ENCODE assay signal across 28 mouse cellular contexts in genomic region chr8:96878793-96879192, GRCm38 (mm10).
"Had no signal": no experiment of that assay in that cellular context is flagged by ENCODE, and none has a peak within 500 bp of the region (broad histone marks: within the 10 kb centered on the region; RNA-seq: fewer than 3 reads in every experiment).

No protein-coding gene starts in this region.

- H3K27me3 ChIP-seq: embryonic facial prominence, embryonic 12.5 days; embryonic facial prominence, embryonic 13.5 days; embryonic facial prominence, embryonic 15.5 days; forebrain, embryonic 12.5 days; forebrain, embryonic 13.5 days; forebrain, embryonic 15.5 days had no signal

- H3K9ac ChIP-seq: embryonic facial prominence, embryonic 12.5 days; embryonic facial prominence, embryonic 13.5 days; embryonic facial prominence, embryonic 15.5 days; forebrain, embryonic 12.5 days; forebrain, embryonic 13.5 days; forebrain, embryonic 15.5 days; forebrain, postnatal 0 days had no signal

- H3K4me2 ChIP-seq: embryonic facial prominence, embryonic 12.5 days; embryonic facial prominence, embryonic 13.5 days; embryonic facial prominence, embryonic 15.5 days; forebrain, embryonic 12.5 days; forebrain, embryonic 13.5 days; forebrain, embryonic 15.5 days had no signal

- H3K4me1 ChIP-seq: embryonic facial prominence, embryonic 10.5 days; embryonic facial prominence, embryonic 12.5 days; embryonic facial prominence, embryonic 13.5 days; embryonic facial prominence, embryonic 15.5 days; forebrain, embryonic 10.5 days; forebrain, embryonic 12.5 days; forebrain, embryonic 13.5 days; forebrain, embryonic 15.5 days had no signal

- DNase-seq: cerebellum, adult 8-10 months; cerebellum, adult 9-10 months; cerebellum, adult 9-11 months; cerebellum, postnatal 10 days; cerebellum, postnatal 14 days; cerebellum, postnatal 25 days; cerebellum, postnatal 36 days; embryo, embryonic 11 days; forebrain, postnatal 0 days; gastrocnemius, adult 2 months; gastrocnemius, postnatal 10 days; gastrocnemius, postnatal 14 days; gastrocnemius, postnatal 25 days; gastrocnemius, postnatal 36 days; heart, adult 11 months; heart, adult 18-20 months; heart, adult 2 months had no signal

- ATAC-seq: forebrain, embryonic 13.5 days; forebrain, embryonic 14.5 days; forebrain, embryonic 15.5 days; forebrain, embryonic 16.5 days; forebrain, postnatal 0 days had no signal

- H3K36me3 ChIP-seq: embryonic facial prominence, embryonic 10.5 days; embryonic facial prominence, embryonic 12.5 days; embryonic facial prominence, embryonic 13.5 days; embryonic facial prominence, embryonic 15.5 days; forebrain, embryonic 10.5 days; forebrain, embryonic 12.5 days; forebrain, embryonic 15.5 days had no signal

- H3K9me3 ChIP-seq: embryonic facial prominence, embryonic 10.5 days; embryonic facial prominence, embryonic 12.5 days; embryonic facial prominence, embryonic 13.5 days; embryonic facial prominence, embryonic 15.5 days; forebrain, embryonic 10.5 days; forebrain, embryonic 12.5 days; forebrain, embryonic 13.5 days; forebrain, embryonic 15.5 days had no signal

- H3K27ac ChIP-seq: embryonic facial prominence, embryonic 10.5 days; embryonic facial prominence, embryonic 12.5 days; embryonic facial prominence, embryonic 13.5 days; embryonic facial prominence, embryonic 15.5 days; forebrain, embryonic 10.5 days; forebrain, embryonic 12.5 days; forebrain, embryonic 13.5 days; forebrain, embryonic 15.5 days; gastrocnemius, adult 2 months; heart, adult 2 months had no signal

- H3K4me3 ChIP-seq: embryonic facial prominence, embryonic 10.5 days; embryonic facial prominence, embryonic 12.5 days; embryonic facial prominence, embryonic 13.5 days; embryonic facial prominence, embryonic 15.5 days; erythroblast, embryonic 14.5 days; forebrain, embryonic 10.5 days; forebrain, embryonic 12.5 days; forebrain, embryonic 13.5 days; forebrain, embryonic 15.5 days; gastrocnemius, adult 2 months; heart, adult 2 months had no signal
